Mouse (Mus musculus): ENCODE results near the gene Scyl3. TPM values are rescaled to one million over a fixed set of nuclear protein-coding genes. Genes with fewer than 3 reads are reported as not detected.
A peak's percentile ranks its signal among the peaks of the same experiment; 100 is the strongest.

Gene Scyl3
- 16.0 and 17.1 TPM in 2 replicates for polyA plus RNA-seq (2016; fragmentation: Nextera tagmentation; extraction: Ambion mirVana)

- Histone ChIP-seq H3K36me3 (peaks cover 7% of the 10 kb centered on the region; the same call in 1 of the 2 replicates), H3K27ac (ENCODE audit: poor library complexity, severe bottlenecking) (peak within 1 kb of the TSS; percentile 43), H3K4me2 (peak within 1 kb of the TSS; percentile 95), H3K4me1 (replicated peaks) (peaks cover 15% of the 10 kb centered on the region), H3K4me3 (peak within 1 kb of the TSS; percentile 92), H3K27me3 (replicated peaks) (no peaks in the 10 kb centered on the region), H3K9ac (peak within 1 kb of the TSS; percentile 98), H3K9me3 (replicated peaks) (no peaks in the 10 kb centered on the region)
- WGBS: 70% methylated on average over 7 of the region's 7 CpGs
- ATAC-seq (ENCODE audit: insufficient number of reproducible peaks, low FRiP score): no peak
These were observed at the start of gene Scyl3 for GRCm38 (mm10) chr1:163928846-163929245. TSS of gene Scyl3 (plus strand) at chr1:163929100.

GRCm38 (mm10) chr1:163889629-163890028, 39.3 kb upstream of the Scyl3 start:
- H3K4me3 ChIP-seq: no peak overlapping the region
- H3K27ac ChIP-seq (ENCODE audit: poor library complexity, severe bottlenecking): no peak overlapping the region
- no peak overlapping the region for H3K4me2 ChIP-seq
- no peak for ATAC-seq (ENCODE audit: insufficient number of reproducible peaks, low FRiP score)
- H3K9me3 ChIP-seq (replicated peaks): no peaks in the 10 kb centered on the region
- H3K27me3 ChIP-seq (replicated peaks): no peaks in the 10 kb centered on the region
- no peaks in the 10 kb centered on the region for H3K36me3 ChIP-seq
- no peaks in the 10 kb centered on the region for H3K4me1 ChIP-seq (replicated peaks)
- H3K9ac ChIP-seq: no peak overlapping the region

- H3K4me2 ChIP-seq: no peak overlapping the region
- H3K4me3 ChIP-seq: no peak overlapping the region
- no peaks in the 10 kb centered on the region for H3K4me1 ChIP-seq (replicated peaks)
- H3K27ac ChIP-seq (ENCODE audit: poor library complexity, severe bottlenecking): no peak overlapping the region
- WGBS: 83% methylated on average over 5 of the region's 5 CpGs
- ATAC-seq (ENCODE audit: insufficient number of reproducible peaks, low FRiP score): no peak
- H3K36me3 ChIP-seq: no peaks in the 10 kb centered on the region
- H3K27me3 ChIP-seq (replicated peaks): no peaks in the 10 kb centered on the region
- no peaks in the 10 kb centered on the region for H3K9me3 ChIP-seq (replicated peaks)
- no peak overlapping the region for H3K9ac ChIP-seq
These were observed 35.6 kb upstream of the Scyl3 start for GRCm38 (mm10) chr1:163893294-163893693.

DNA sequence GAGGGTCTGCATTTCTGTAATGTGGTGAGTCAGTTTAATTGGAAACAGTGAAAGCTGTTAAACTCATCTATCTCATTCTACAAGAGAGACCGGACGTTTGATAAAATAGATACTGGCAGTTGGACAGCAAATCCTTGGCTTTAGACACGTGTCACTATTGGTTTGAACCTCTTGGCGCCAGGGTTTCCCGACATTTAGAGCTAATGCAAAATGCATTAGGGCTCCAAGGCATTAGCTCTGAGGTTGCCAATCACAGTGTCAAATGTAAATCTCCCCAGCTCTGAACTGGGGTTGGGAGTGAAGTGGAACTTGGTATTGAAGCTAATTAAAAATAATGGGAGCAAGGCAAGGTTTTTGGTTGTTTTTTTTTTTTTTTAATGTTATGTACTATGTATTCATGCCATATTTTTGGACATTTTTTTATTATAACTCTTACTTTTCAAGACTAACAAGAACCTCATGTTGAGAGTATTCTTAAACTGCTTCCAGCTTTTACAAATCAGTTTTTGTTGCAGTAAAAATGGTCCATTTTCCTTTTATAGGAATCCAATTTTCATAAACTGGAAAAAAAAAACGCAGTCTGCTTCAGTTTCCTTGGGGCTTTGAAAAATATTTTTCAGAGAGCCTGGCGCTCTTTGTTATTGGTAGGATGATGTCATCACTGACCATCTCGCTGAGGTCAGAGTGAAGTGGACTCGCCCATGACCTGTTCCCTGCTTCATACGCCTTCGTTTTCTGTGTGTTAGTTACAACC, 34.9 kb upstream of the Scyl3 start:
- no peaks in the 10 kb centered on the region for H3K36me3 ChIP-seq
- H3K27me3 ChIP-seq (replicated peaks): no peaks in the 10 kb centered on the region
- no peaks in the 10 kb centered on the region for H3K4me1 ChIP-seq (replicated peaks)
- ATAC-seq (ENCODE audit: insufficient number of reproducible peaks, low FRiP score): no peak
- no peaks in the 10 kb centered on the region for H3K9me3 ChIP-seq (replicated peaks)
- H3K9ac ChIP-seq: no peak overlapping the region
- H3K4me3 ChIP-seq: no peak overlapping the region
- H3K4me2 ChIP-seq: no peak overlapping the region
- WGBS: 78% methylated on average over 11 of the region's 11 CpGs
- no peak overlapping the region for H3K27ac ChIP-seq (ENCODE audit: poor library complexity, severe bottlenecking)

- ATAC-seq (ENCODE audit: insufficient number of reproducible peaks, low FRiP score): no peak
- no peak overlapping the region for H3K27ac ChIP-seq (ENCODE audit: poor library complexity, severe bottlenecking)
- 70% methylated on average over 5 of the region's 5 CpGs for WGBS
These were observed 30.6 kb upstream of the Scyl3 start for GRCm38 (mm10) chr1:163898291-163898764.

DNA sequence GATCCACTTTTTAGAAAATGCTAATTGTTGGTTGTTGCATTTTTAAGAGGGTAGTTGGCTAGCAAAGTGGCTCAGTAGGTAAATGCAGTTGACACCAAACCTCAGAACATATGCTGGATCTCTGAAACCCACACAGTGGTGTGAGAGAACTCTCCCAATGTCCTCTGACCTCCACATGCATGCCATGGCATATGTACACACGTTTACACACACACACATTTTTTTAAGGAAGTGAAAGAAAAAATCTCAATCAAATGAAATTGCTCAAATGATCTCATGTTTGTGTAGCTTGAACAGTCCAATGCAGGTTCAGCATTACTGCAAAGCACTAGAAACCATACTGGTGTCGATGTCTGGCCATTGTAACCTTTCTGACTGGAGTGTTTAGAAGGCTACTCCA, 29.3 kb upstream of the Scyl3 start:
- H3K36me3 ChIP-seq: no peaks in the 10 kb centered on the region
- no peak overlapping the region for H3K27ac ChIP-seq (ENCODE audit: poor library complexity, severe bottlenecking)
- no peaks in the 10 kb centered on the region for H3K27me3 ChIP-seq (replicated peaks)
- no peak overlapping the region for H3K9ac ChIP-seq
- H3K9me3 ChIP-seq (replicated peaks): no peaks in the 10 kb centered on the region
- H3K4me1 ChIP-seq (replicated peaks): no peaks in the 10 kb centered on the region
- WGBS: 85% methylated on average over 2 of the region's 2 CpGs
- no peak overlapping the region for H3K4me2 ChIP-seq
- H3K4me3 ChIP-seq: no peak overlapping the region
- ATAC-seq (ENCODE audit: insufficient number of reproducible peaks, low FRiP score): no peak

More at GRCm38 (mm10) chr1:163898291-163898764, 30.6 kb upstream of the Scyl3 start:
- Histone ChIP-seq H3K36me3 (no peaks in the 10 kb centered on the region), H3K4me1 (replicated peaks) (no peaks in the 10 kb centered on the region), H3K27me3 (replicated peaks) (no peaks in the 10 kb centered on the region), H3K9me3 (replicated peaks) (no peaks in the 10 kb centered on the region), H3K4me3 (no peak overlapping the region), H3K4me2 (no peak overlapping the region), H3K9ac (no peak overlapping the region)

- Histone ChIP-seq H3K4me1 (replicated peaks) (no peaks in the 10 kb centered on the region), H3K36me3 (no peaks in the 10 kb centered on the region), H3K4me2 (no peak overlapping the region), H3K9ac (no peak overlapping the region), H3K9me3 (replicated peaks) (no peaks in the 10 kb centered on the region), H3K4me3 (no peak overlapping the region), H3K27ac (ENCODE audit: poor library complexity, severe bottlenecking) (no peak overlapping the region), H3K27me3 (replicated peaks) (no peaks in the 10 kb centered on the region)
- 73% methylated on average over 2 of the region's 2 CpGs for WGBS
- ATAC-seq (ENCODE audit: insufficient number of reproducible peaks, low FRiP score): no peak
These were observed 28.7 kb upstream of the Scyl3 start for GRCm38 (mm10) chr1:163900168-163900567.

DNA sequence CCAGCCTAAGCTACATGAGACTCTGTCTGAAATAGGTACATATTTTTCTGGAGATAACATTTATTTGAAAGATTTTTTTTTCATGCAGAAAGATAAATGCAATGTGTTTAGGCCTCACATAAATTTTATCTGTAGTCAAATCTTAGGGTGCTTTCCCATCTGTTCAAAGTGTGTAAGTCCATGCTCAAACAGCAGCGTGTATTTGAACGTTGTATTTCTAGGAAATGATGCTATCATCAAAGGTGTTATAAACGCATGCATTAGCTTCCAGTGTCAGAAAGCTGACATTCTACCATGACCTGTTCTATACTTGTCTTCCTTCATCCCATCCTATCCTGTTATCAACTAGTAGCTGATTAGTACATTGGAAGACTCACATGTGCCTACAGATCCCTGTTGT, 25.5 kb upstream of the Scyl3 start:
- no peaks in the 10 kb centered on the region for H3K27me3 ChIP-seq (replicated peaks)
- WGBS: 72% methylated on average over 3 of the region's 3 CpGs
- no peak overlapping the region for H3K4me2 ChIP-seq
- ATAC-seq (ENCODE audit: insufficient number of reproducible peaks, low FRiP score): no peak
- no peaks in the 10 kb centered on the region for H3K9me3 ChIP-seq (replicated peaks)
- no peaks in the 10 kb centered on the region for H3K36me3 ChIP-seq
- no peak overlapping the region for H3K27ac ChIP-seq (ENCODE audit: poor library complexity, severe bottlenecking)
- no peaks in the 10 kb centered on the region for H3K4me1 ChIP-seq (replicated peaks)
- H3K4me3 ChIP-seq: no peak overlapping the region
- no peak overlapping the region for H3K9ac ChIP-seq

DNA sequence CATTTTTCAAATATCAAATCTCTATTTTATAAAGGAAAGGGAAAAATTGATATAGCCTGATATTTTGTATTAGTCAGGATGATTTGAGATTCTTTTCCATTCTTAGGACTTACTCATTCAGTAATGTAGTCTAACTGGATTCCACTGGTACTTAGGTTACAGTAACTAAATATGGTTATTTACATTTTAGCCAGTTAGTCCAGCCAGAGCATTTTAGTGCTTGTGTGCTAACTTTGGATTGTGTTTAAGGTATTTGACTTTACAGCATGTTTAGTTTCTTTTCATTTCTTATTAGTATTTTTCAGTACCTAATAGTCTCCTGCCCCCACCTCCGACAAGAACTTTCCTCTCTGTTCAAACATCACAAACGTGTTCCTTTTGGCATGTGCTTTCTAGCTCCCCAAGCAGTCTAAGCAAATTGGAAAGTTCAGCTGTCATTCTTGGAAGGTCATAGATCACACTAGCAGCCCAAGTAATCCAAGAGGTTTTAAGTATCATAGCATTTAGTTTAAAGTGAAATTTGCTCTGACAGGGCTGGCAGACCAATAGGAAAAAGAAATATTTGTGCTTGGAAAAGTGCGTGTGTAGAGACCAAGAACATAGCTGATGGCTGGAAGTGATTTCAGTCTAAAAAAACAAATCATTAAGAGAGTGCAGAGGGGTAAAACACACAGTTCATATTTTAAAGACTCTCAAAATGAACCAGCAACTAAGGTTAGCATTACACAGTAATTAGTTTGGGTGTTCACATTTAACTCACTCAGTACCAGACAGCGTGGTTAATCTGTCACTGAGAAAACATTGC, 21.7 kb upstream of the Scyl3 start:
- ATAC-seq (ENCODE audit: insufficient number of reproducible peaks, low FRiP score): no peak

GRCm38 (mm10) chr1:163908389-163908788, 20.5 kb upstream of the Scyl3 start:
- no peak for ATAC-seq (ENCODE audit: insufficient number of reproducible peaks, low FRiP score)
- WGBS: 21% methylated on average over 11 of the region's 11 CpGs
- Histone ChIP-seq H3K9ac (no peak overlapping the region), H3K4me3 (no peak overlapping the region), H3K27me3 (replicated peaks) (no peaks in the 10 kb centered on the region), H3K9me3 (replicated peaks) (no peaks in the 10 kb centered on the region), H3K36me3 (no peaks in the 10 kb centered on the region), H3K4me2 (peak overlapping the region; percentile 19; the same call in 1 of the 2 replicates), H3K4me1 (replicated peaks) (no peaks in the 10 kb centered on the region), H3K27ac (ENCODE audit: poor library complexity, severe bottlenecking) (no peak overlapping the region)

More for the DNA sequence above, 21.7 kb upstream of the Scyl3 start:
- H3K4me2 ChIP-seq: no peak overlapping the region
- H3K36me3 ChIP-seq: no peaks in the 10 kb centered on the region
- H3K27ac ChIP-seq (ENCODE audit: poor library complexity, severe bottlenecking): no peak overlapping the region
- 50% methylated on average over 4 of the region's 4 CpGs for WGBS
- no peaks in the 10 kb centered on the region for H3K9me3 ChIP-seq (replicated peaks)
- no peak overlapping the region for H3K9ac ChIP-seq
- H3K4me3 ChIP-seq: no peak overlapping the region
- H3K4me1 ChIP-seq (replicated peaks): no peaks in the 10 kb centered on the region
- H3K27me3 ChIP-seq (replicated peaks): no peaks in the 10 kb centered on the region

GRCm38 (mm10) chr1:163910343-163910742, 18.6 kb upstream of the Scyl3 start:
- no peak overlapping the region for H3K4me2 ChIP-seq
- no peaks in the 10 kb centered on the region for H3K27me3 ChIP-seq (replicated peaks)
- no peak for ATAC-seq (ENCODE audit: insufficient number of reproducible peaks, low FRiP score)
- no peak overlapping the region for H3K4me3 ChIP-seq
- H3K36me3 ChIP-seq: no peaks in the 10 kb centered on the region
- no peak overlapping the region for H3K9ac ChIP-seq
- 6% methylated on average over 2 of the region's 2 CpGs for WGBS
- H3K4me1 ChIP-seq (replicated peaks): no peaks in the 10 kb centered on the region
- no peak overlapping the region for H3K27ac ChIP-seq (ENCODE audit: poor library complexity, severe bottlenecking)
- H3K9me3 ChIP-seq (replicated peaks): no peaks in the 10 kb centered on the region
